Mouse (Mus musculus) c-Kit-positive CD71-positive TER-119-negative erythroid progenitor cells, embryonic 14.5 days (primary cell): ENCODE measurements around the gene Slco4a1.

Experiments
- DNase-seq: peaks from one replicate; pipeline ENCODE4 v3.0.0-alpha.2; 2013; ENCODE audit warnings: low read depth

Gene Slco4a1

GRCm38 (mm10) chr2:180455723-180456698, at the start of gene Slco4a1:
Slco4a1 (plus strand) TSS chr2:180456245.
- DNase-seq, result peak; percentile 66

GRCm38 (mm10) chr2:180408410-180408809, 47.6 kb upstream of the Slco4a1 start:
- no peak for DNase-seq

GRCm38 (mm10) chr2:180410432-180410831, 45.6 kb upstream of the Slco4a1 start:
- no peak for DNase-seq

GRCm38 (mm10) chr2:180411013-180411412, 45.0 kb upstream of the Slco4a1 start:
- DNase-seq, result no peak

- DNase-seq, result no peak
Observed at GRCm38 (mm10) chr2:180415627-180416026, 40.4 kb upstream of the Slco4a1 start.

GRCm38 (mm10) chr2:180417731-180418130, 38.3 kb upstream of the Slco4a1 start:
- no peak for DNase-seq

GRCm38 (mm10) chr2:180420641-180421040, 35.4 kb upstream of the Slco4a1 start:
- DNase-seq, result no peak

GRCm38 (mm10) chr2:180425115-180425514, 30.9 kb upstream of the Slco4a1 start:
- DNase-seq, result no peak

- DNase-seq, result no peak
Observed at GRCm38 (mm10) chr2:180427073-180427472, 29.0 kb upstream of the Slco4a1 start.

GRCm38 (mm10) chr2:180428331-180428730, 27.7 kb upstream of the Slco4a1 start:
- DNase-seq, result no peak

- no peak for DNase-seq
Observed at GRCm38 (mm10) chr2:180430648-180431047, 25.4 kb upstream of the Slco4a1 start.

GRCm38 (mm10) chr2:180432042-180432668, 23.9 kb upstream of the Slco4a1 start:
- peak; percentile 47 for DNase-seq

- DNase-seq, result no peak
Observed at GRCm38 (mm10) chr2:180432751-180433150, 23.3 kb upstream of the Slco4a1 start.

GRCm38 (mm10) chr2:180433350-180433749, 22.7 kb upstream of the Slco4a1 start:
- no peak for DNase-seq

- no peak for DNase-seq
Observed at GRCm38 (mm10) chr2:180435341-180435926, 20.6 kb upstream of the Slco4a1 start.

- DNase-seq, result no peak
Observed at GRCm38 (mm10) chr2:180437149-180437864, 18.7 kb upstream of the Slco4a1 start.

GRCm38 (mm10) chr2:180439791-180440190, 16.3 kb upstream of the Slco4a1 start:
- DNase-seq, result no peak

- DNase-seq, result no peak
Observed at GRCm38 (mm10) chr2:180440596-180441332, 15.3 kb upstream of the Slco4a1 start.

GRCm38 (mm10) chr2:180442061-180442460, 14.0 kb upstream of the Slco4a1 start:
- DNase-seq, result no peak

- no peak for DNase-seq
Observed at GRCm38 (mm10) chr2:180443861-180444260, 12.2 kb upstream of the Slco4a1 start.
